Mouse (Mus musculus) kidney, adult 9 months (tissue): ENCODE data around the gene Igsf1.

ENCODE experiments used
- DNase-seq: peaks from one replicate; pipeline ENCODE4 v3.0.0; 2022

The Igsf1 gene

GRCm38 (mm10) chrX:49797213-49798019 lies at the start of gene Igsf1:
Gene Igsf1, minus strand, starts transcription at chrX:49797749.
- DNase-seq, result peak; percentile 4

GRCm38 (mm10) chrX:49770828-49771227 lies 26.7 kb downstream of the Igsf1 start:
- DNase-seq, result peak; percentile 4

DNA sequence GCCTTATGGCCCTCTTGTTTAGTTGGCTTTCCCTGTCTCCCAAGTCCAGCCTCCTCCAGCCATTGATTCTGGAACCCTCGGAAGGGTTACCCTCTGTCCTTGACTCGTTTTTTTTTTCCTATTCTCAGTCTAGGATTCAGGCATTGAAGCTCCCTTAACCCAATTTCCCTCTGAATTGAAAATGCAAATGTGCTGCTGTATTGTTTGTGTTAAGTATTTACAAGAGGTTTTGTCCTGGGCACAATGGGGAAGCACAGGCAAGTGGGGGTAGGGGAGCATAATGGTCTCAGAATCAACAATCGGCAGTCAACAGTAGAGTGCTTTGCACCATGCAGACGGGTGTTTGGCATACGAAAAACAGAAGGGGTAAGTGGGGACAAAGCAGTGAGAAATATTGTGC lies 52.4 kb downstream of the Igsf1 start:
- no peak for DNase-seq

GRCm38 (mm10) chrX:49734959-49735358 lies 62.6 kb downstream of the Igsf1 start, which contains the start of gene Olfr1321:
Gene Olfr1321, minus strand, starts transcription at chrX:49735059.
- DNase-seq, result no peak
